Mouse (Mus musculus) heart, postnatal 0 days (tissue): ENCODE data around the gene Gm2016.
"Not testable (repeated sequence)": the region's sequence is repeated elsewhere in the genome, so short reads cannot be mapped to it uniquely, and the experiment has no call there.

ENCODE experiments used
- CTCF ChIP-seq: IDR thresholded peaks from 2 replicates; pipeline ENCODE4 v1.5.1; 2016; ENCODE audit warnings: antibody characterized with exemption, control low read depth, low read depth
- EP300 ChIP-seq: IDR thresholded peaks from 2 replicates; pipeline ENCODE4 v1.6.1; 2016; ENCODE audit warnings: antibody characterized with exemption, low read depth

DNA sequence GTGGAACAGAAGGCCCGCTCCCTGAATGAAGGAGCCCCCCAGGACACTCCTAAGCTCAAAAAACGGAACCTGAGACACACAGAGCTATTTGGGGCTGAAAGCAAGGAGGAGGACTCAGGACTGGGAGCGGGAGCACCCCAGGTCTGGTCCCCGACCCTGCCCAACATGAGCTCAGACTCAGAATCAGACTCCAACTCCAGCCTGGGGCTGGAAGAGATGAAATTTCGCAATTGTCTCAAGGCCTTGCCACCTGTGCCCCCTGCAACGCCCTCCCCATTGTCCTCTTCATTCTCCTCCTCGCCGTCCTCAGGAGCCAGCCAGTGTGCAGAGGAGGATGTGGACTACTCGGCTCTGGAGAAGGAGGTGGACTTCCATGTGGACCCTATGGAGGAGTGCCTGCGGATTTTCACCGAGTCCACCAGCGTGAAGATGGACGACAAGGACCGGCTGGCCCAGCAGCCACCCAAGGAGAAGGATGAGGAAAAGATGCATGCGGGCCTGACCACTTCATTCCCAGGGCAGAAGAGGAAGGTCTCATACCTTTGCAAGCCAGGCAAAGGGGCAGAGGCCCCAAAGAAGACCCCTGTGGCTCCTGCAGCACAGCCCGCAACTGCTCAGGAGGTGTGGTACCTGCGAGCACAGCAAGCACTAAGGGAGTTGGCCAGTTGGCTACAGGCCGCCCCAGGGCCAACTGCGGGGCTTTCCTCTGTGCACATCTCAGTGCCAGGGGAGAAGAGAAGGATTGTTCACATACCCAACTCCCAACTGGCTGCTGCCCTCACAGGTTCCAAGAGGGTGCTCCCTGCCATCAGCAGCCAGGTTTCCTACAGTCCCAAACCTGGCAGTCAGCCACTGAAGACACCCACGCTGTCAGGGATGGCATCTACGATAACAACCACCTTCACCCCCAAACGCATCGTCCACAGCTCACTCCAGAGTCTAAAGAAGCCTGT is 11.9 kb upstream of the Gm2016 start:
- not testable (repeated sequence) for TF ChIP-seq CTCF, EP300
